Mouse (Mus musculus): ENCODE data around the gene Hmmr. TPM values are rescaled to one million over a fixed set of nuclear protein-coding genes. Genes with fewer than 3 reads are reported as not detected.
A peak's percentile ranks its signal among the peaks of the same experiment; 100 is the strongest.

The Hmmr gene
- polyA plus RNA-seq, 1 experiment from 2014 or later, result 92.0 TPM

DNA sequence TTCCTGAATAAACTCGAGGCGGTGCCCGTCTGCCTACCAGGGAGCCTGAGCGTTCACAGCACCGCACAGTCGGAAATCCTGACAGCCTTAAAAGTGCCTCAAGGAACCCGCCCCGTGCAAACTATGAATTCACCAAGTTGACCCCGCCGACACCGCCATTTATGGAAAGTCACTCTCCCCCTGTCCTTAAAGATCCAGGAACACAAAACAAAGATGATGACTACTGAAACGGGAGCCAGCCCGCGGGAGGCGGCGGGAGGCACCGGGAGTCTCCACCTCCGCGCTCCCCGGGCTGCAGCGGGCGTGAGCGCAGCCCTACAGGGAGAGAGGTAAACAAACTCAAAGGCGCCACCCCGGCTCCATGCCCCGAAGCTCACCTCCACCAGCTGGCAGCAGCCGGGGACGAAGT is 41.1 kb downstream of the Hmmr start:
- WGBS, result 1% methylated on average over 28 of the region's 28 CpGs
- peak; percentile 76 for ATAC-seq (replicated peaks; ENCODE audit: low FRiP score)

DNA sequence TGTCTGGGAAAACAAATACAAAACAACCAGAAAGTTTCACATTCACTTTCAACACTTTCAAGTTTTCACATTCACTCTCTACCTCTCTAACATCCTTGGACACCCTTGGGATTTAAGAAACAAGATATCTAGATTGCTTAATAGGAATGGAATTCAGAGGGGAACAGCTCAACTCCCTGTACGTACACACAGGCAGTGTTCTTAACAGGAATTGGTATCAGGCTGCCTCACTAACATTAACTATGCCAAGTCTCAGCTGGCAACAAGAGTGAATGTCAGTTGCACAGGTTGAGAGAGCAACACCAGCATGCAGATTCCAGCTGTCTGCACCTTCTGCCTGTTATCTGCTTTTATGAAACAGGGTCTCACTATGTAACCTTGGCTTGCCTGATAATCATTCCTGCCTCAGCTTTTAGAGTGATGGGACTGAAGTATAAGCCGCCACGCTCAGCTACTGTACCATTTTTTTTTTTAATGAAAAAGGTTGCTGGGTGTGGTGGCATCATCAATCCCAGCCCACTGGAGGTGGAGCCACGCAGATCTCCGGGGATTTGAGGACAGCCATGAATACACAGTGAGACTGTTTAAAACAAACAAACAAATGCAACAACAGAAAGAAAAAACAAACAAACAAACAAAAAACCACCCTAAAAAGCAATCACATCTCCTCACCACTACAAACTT is 42.6 kb downstream of the Hmmr start:
- H3K4me1 ChIP-seq (replicated peaks; ENCODE audit: control insufficient read depth, insufficient read depth, low read length), result peaks cover 13% of the 10 kb centered on the region
- 65% methylated on average over 5 of the region's 5 CpGs for WGBS
- H3K9ac ChIP-seq (ENCODE audit: low read depth, low read length), result no peak overlapping the region

More for the DNA sequence above, 41.1 kb downstream of the Hmmr start:
- Histone ChIP-seq H3K4me1 (replicated peaks; ENCODE audit: control insufficient read depth, insufficient read depth, low read length) (peaks cover 13% of the 10 kb centered on the region), H3K27ac (ENCODE audit: low read depth, low read length) (peak overlapping the region; percentile 100), H3K9me3 (ENCODE audit: control insufficient read depth, low read length) (no peaks in the 10 kb centered on the region), H3K27me3 (replicated peaks; ENCODE audit: control insufficient read depth, insufficient read depth, low read length) (no peaks in the 10 kb centered on the region), H3K36me3 (ENCODE audit: control insufficient read depth, insufficient read depth, low read length) (peaks cover 3% of the 10 kb centered on the region; the same call in 1 of the 2 replicates), H3K9ac (ENCODE audit: low read depth, low read length) (peak overlapping the region; percentile 89), H3K4me2 (peak overlapping the region; percentile 99), H3K4me3 (ENCODE audit: low read depth, low read length) (peak overlapping the region; percentile 89)
- no peak for DNase-seq (ENCODE audit: low spot score)

GRCm38 (mm10) chr11:40683295-40683694 is 49.9 kb downstream of the Hmmr start:
- no peak for DNase-seq (ENCODE audit: low spot score)
- H3K4me2 ChIP-seq, result no peak overlapping the region
- WGBS, result 83% methylated on average over 3 of the region's 3 CpGs
- no peak overlapping the region for H3K27ac ChIP-seq (ENCODE audit: low read depth, low read length)
- no peaks in the 10 kb centered on the region for H3K9me3 ChIP-seq (ENCODE audit: control insufficient read depth, low read length)
- no peak overlapping the region for H3K9ac ChIP-seq (ENCODE audit: low read depth, low read length)
- H3K27me3 ChIP-seq (replicated peaks; ENCODE audit: control insufficient read depth, insufficient read depth, low read length), result no peaks in the 10 kb centered on the region
- H3K4me1 ChIP-seq (replicated peaks; ENCODE audit: control insufficient read depth, insufficient read depth, low read length), result no peaks in the 10 kb centered on the region
- no peak overlapping the region for H3K4me3 ChIP-seq (ENCODE audit: low read depth, low read length)
- H3K36me3 ChIP-seq (ENCODE audit: control insufficient read depth, insufficient read depth, low read length), result peaks cover 37% of the 10 kb centered on the region
- ATAC-seq (replicated peaks; ENCODE audit: low FRiP score), result no peak

More for the DNA sequence above, 42.6 kb downstream of the Hmmr start:
- no peaks in the 10 kb centered on the region for H3K27me3 ChIP-seq (replicated peaks; ENCODE audit: control insufficient read depth, insufficient read depth, low read length)
- peaks cover 3% of the 10 kb centered on the region for H3K36me3 ChIP-seq (ENCODE audit: control insufficient read depth, insufficient read depth, low read length)
- ATAC-seq (replicated peaks; ENCODE audit: low FRiP score), result no peak
- peak overlapping the region; percentile 89 for H3K4me3 ChIP-seq (ENCODE audit: low read depth, low read length)
- DNase-seq (ENCODE audit: low spot score), result no peak
- H3K27ac ChIP-seq (ENCODE audit: low read depth, low read length), result no peak overlapping the region
- no peaks in the 10 kb centered on the region for H3K9me3 ChIP-seq (ENCODE audit: control insufficient read depth, low read length)
- peak overlapping the region; percentile 99 for H3K4me2 ChIP-seq

- Histone ChIP-seq H3K27ac (ENCODE audit: low read depth, low read length) (no peak overlapping the region), H3K9me3 (ENCODE audit: control insufficient read depth, low read length) (no peaks in the 10 kb centered on the region), H3K4me2 (no peak overlapping the region), H3K4me3 (ENCODE audit: low read depth, low read length) (no peak overlapping the region), H3K4me1 (replicated peaks; ENCODE audit: control insufficient read depth, insufficient read depth, low read length) (no peaks in the 10 kb centered on the region), H3K36me3 (ENCODE audit: control insufficient read depth, insufficient read depth, low read length) (peaks cover 45% of the 10 kb centered on the region), H3K9ac (ENCODE audit: low read depth, low read length) (no peak overlapping the region), H3K27me3 (replicated peaks; ENCODE audit: control insufficient read depth, insufficient read depth, low read length) (no peaks in the 10 kb centered on the region)
- no peak for ATAC-seq (replicated peaks; ENCODE audit: low FRiP score)
- no peak for DNase-seq (ENCODE audit: low spot score)
- WGBS, result 89% methylated on average over 3 of the region's 3 CpGs
Observed at GRCm38 (mm10) chr11:40682456-40682855, 50.8 kb downstream of the Hmmr start.

- DNase-seq (ENCODE audit: low spot score) (no peak), ATAC-seq (replicated peaks; ENCODE audit: low FRiP score) (0 out of 2 replicates have a peak, but pooled peaks have one; percentile 36)
- no peaks in the 10 kb centered on the region for H3K9me3 ChIP-seq (ENCODE audit: control insufficient read depth, low read length)
- no peak overlapping the region for H3K4me3 ChIP-seq (ENCODE audit: low read depth, low read length)
- no peak overlapping the region for H3K27ac ChIP-seq (ENCODE audit: low read depth, low read length)
- no peak overlapping the region for H3K9ac ChIP-seq (ENCODE audit: low read depth, low read length)
- no peak overlapping the region for H3K4me2 ChIP-seq
- 94% methylated on average over 1 of the region's 1 CpGs for whole genome bisulfite sequencing
- H3K36me3 ChIP-seq (ENCODE audit: control insufficient read depth, insufficient read depth, low read length), result peaks cover 33% of the 10 kb centered on the region
- no peaks in the 10 kb centered on the region for H3K27me3 ChIP-seq (replicated peaks; ENCODE audit: control insufficient read depth, insufficient read depth, low read length)
- H3K4me1 ChIP-seq (replicated peaks; ENCODE audit: control insufficient read depth, insufficient read depth, low read length), result no peaks in the 10 kb centered on the region
Observed at GRCm38 (mm10) chr11:40677169-40677568, 56.1 kb downstream of the Hmmr start.

DNA sequence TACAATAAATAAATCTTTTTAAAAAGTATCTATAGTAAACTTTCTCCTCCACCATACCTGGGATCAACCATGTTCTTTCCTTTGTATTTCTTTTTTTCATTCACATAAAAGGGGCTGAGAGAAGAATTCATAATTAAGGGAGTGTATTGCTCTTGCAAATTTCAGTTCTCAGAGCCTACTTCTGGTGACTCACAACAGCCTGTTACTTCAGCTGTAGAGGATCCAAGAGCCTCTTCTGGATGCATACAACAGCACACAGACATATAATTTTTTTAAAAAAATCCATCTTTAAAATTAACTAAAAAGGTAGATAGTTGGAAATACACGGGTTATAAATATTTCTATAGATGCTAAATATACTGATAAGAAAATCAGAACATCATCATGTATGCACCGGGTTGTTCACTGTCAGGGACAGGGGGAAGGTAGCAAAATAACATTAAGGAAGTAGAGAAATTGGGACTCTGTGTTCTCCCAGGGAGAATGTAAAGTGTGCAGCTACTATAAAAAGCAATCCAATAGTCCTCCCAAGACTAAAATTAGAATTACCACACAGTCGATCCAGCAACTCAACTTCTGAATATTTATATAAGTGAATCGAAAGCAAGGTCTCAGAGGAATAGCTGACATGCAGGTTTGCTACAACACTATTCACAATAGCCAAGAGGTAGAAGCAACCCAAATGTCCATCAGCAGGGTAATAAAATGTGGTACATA is 58.0 kb downstream of the Hmmr start:
- H3K9me3 ChIP-seq (ENCODE audit: control insufficient read depth, low read length), result no peaks in the 10 kb centered on the region
- ATAC-seq (replicated peaks; ENCODE audit: low FRiP score) (no peak), DNase-seq (ENCODE audit: low spot score) (no peak)
- H3K9ac ChIP-seq (ENCODE audit: low read depth, low read length), result no peak overlapping the region
- 71% methylated on average over 4 of the region's 4 CpGs for WGBS
- no peak overlapping the region for H3K27ac ChIP-seq (ENCODE audit: low read depth, low read length)
- H3K27me3 ChIP-seq (replicated peaks; ENCODE audit: control insufficient read depth, insufficient read depth, low read length), result no peaks in the 10 kb centered on the region
- H3K4me3 ChIP-seq (ENCODE audit: low read depth, low read length), result no peak overlapping the region
- peaks cover 26% of the 10 kb centered on the region for H3K36me3 ChIP-seq (ENCODE audit: control insufficient read depth, insufficient read depth, low read length)
- H3K4me2 ChIP-seq, result no peak overlapping the region
- no peaks in the 10 kb centered on the region for H3K4me1 ChIP-seq (replicated peaks; ENCODE audit: control insufficient read depth, insufficient read depth, low read length)

Other genes with a start within 250 kb of the Hmmr start
- gene Mat2b, start 38.2 kb downstream of the Hmmr start, polyA plus RNA-seq (2014; fragmentation: Nextera tagmentation; extraction: Ambion mirVana), result 94.2 and 105 TPM in 2 replicates
- 191 and 202 TPM in 2 replicates for gene Nudcd2, start 245 bp upstream of the Hmmr start, polyA plus RNA-seq (2014; fragmentation: Nextera tagmentation; extraction: Ambion mirVana)
- 50.2 and 60.6 TPM in 2 replicates for gene Ccng1, start 21.9 kb upstream of the Hmmr start, polyA plus RNA-seq (2014; fragmentation: Nextera tagmentation; extraction: Ambion mirVana)